Mouse (Mus musculus) CH12.LX (cell line): ENCODE measurements around the gene Ube2n. TPM values are rescaled to one million over a fixed set of nuclear protein-coding genes. Genes with fewer than 3 reads are reported as not detected.

Source experiments
- DNase-seq: peaks from one replicate; pipeline ENCODE4 v3.0.0-alpha.2; 2013; ENCODE audit errors: extremely low read depth
- H3K27ac ChIP-seq: 2 replicates; pipeline ENCODE4 v1.5.1; 2012; ENCODE audit warnings: low read depth, mild to moderate bottlenecking, control low read depth, moderate library complexity; ENCODE audit not compliant: insufficient read depth
- H3K27me3 ChIP-seq: replicated peaks from 2 replicates; pipeline ENCODE3; 2012; ENCODE audit warnings: inconsistent platforms
- H3K36me3 ChIP-seq, 2 experiments: replicated peaks in 1 of 2; 2 replicates each; pipeline versions ENCODE3 to v1.6.1; 2012; ENCODE audit warnings: inconsistent platforms in 1 of 2, low read length in 1 of 2, mild to moderate bottlenecking in 1 of 2, mixed read lengths in 1 of 2, moderate library complexity in 1 of 2; ENCODE audit not compliant: control insufficient read depth in 1 of 2, insufficient read depth in 1 of 2
- H3K4me1 ChIP-seq, 2 experiments: 2 replicates each; pipeline ENCODE4 v1.6.1; 2012; ENCODE audit warnings: inconsistent platforms in 1 of 2, moderate library complexity in 1 of 2; ENCODE audit not compliant: insufficient read depth in 2 of 2, control insufficient read depth in 1 of 2
- H3K4me2 ChIP-seq: 2 replicates; pipeline ENCODE4 v1.6.1; 2012; ENCODE audit warnings: low read depth, mild to moderate bottlenecking, control low read depth; ENCODE audit not compliant: poor library complexity, insufficient read depth, severe bottlenecking
- H3K4me3 ChIP-seq, 3 experiments: fragments of 150-350 bp in 1 of 3; sonication (generic) in 1 of 3; replicated peaks in 1 of 3; 2 replicates each; pipeline versions ENCODE3 to v1.5.1; 2011 to 2012; ENCODE audit warnings: low read depth in 2 of 3, low read length in 2 of 3, mild to moderate bottlenecking in 2 of 3, moderate library complexity in 2 of 3, control low read depth in 1 of 3, improper control_type of control experiment in 1 of 3, inconsistent platforms in 1 of 3, mixed read lengths in 1 of 3; ENCODE audit not compliant: poor library complexity in 1 of 3
- H3K79me2 ChIP-seq: replicated peaks from 2 replicates; pipeline ENCODE4 v1.6.1; 2012; ENCODE audit warnings: mild to moderate bottlenecking, moderate library complexity; ENCODE audit not compliant: control insufficient read depth, poor library complexity, insufficient read depth, severe bottlenecking; ENCODE audit errors: extremely low read depth
- H3K9ac ChIP-seq: 2 replicates; pipeline ENCODE4 v1.6.1; 2012; ENCODE audit warnings: low read depth, mild to moderate bottlenecking, control low read depth, moderate library complexity; ENCODE audit not compliant: insufficient read depth
- H3K9me3 ChIP-seq: replicated peaks from 2 replicates; pipeline ENCODE3; 2012; ENCODE audit warnings: low read length, inconsistent platforms, mixed read lengths
- CTCF ChIP-seq, 2 experiments: IDR thresholded peaks in 1 of 2; conservative IDR thresholded peaks in 1 of 2; 2 replicates each; pipeline ENCODE4 v1.5.1; 2011 to 2012; ENCODE audit warnings: low read depth in 2 of 2, low read length in 2 of 2, improper control_type of control experiment in 1 of 2, inconsistent platforms in 1 of 2, mild to moderate bottlenecking in 1 of 2, moderate library complexity in 1 of 2
- E2F4 ChIP-seq: IDR thresholded peaks from 2 replicates; pipeline ENCODE4 v1.6.1; 2011; ENCODE audit warnings: low read depth, low read length, improper control_type of control experiment; ENCODE audit not compliant: insufficient replicate concordance
- ELF1 ChIP-seq: IDR thresholded peaks from 2 replicates; pipeline ENCODE4 v1.6.1; 2014; ENCODE audit warnings: low read depth, mild to moderate bottlenecking, inconsistent platforms, low read length, improper control_type of control experiment
- EP300 ChIP-seq: IDR thresholded peaks from 2 replicates; pipeline ENCODE4 v1.6.1; 2011; ENCODE audit warnings: low read length, improper control_type of control experiment
- HCFC1 ChIP-seq: IDR thresholded peaks from 2 replicates; pipeline ENCODE4 v1.6.1; 2012; ENCODE audit warnings: low read depth, mild to moderate bottlenecking, inconsistent platforms, low read length, improper control_type of control experiment
- IRF4 ChIP-seq: IDR thresholded peaks from 2 replicates; pipeline ENCODE4 v1.6.1; 2014; ENCODE audit warnings: low read depth, mild to moderate bottlenecking, inconsistent platforms, low read length, improper control_type of control experiment
- JUND ChIP-seq: conservative IDR thresholded peaks from 2 replicates; pipeline ENCODE4 v1.6.1; 2011; ENCODE audit warnings: low read depth, low read length, improper control_type of control experiment
- MAFK ChIP-seq: IDR thresholded peaks from 2 replicates; pipeline ENCODE4 v1.6.1; 2011; ENCODE audit warnings: low read length, improper control_type of control experiment; ENCODE audit not compliant: insufficient replicate concordance
- MAZ ChIP-seq: IDR thresholded peaks from 2 replicates; pipeline ENCODE4 v1.6.1; 2012; ENCODE audit warnings: low read depth, mild to moderate bottlenecking, inconsistent platforms, low read length, improper control_type of control experiment, moderate library complexity
- MYC ChIP-seq: IDR thresholded peaks from 2 replicates; pipeline ENCODE4 v1.6.1; 2011; ENCODE audit warnings: low read depth, mild to moderate bottlenecking, improper control_type of control experiment, low read length
- NELFE ChIP-seq: IDR thresholded peaks from 2 replicates; pipeline ENCODE4 v1.6.1; 2011; ENCODE audit warnings: low read depth, low read length, improper control_type of control experiment
- PAX5 ChIP-seq: IDR thresholded peaks from 2 replicates; pipeline ENCODE4 v1.6.1; 2012; ENCODE audit warnings: low read length, inconsistent platforms, mixed read lengths
- POLR2AphosphoS2 ChIP-seq: IDR thresholded peaks from 2 replicates; pipeline ENCODE4 v1.6.1; 2011; ENCODE audit warnings: low read depth, low read length, improper control_type of control experiment
- RAD21 ChIP-seq: IDR thresholded peaks from 2 replicates; pipeline ENCODE4 v1.6.1; 2011; ENCODE audit warnings: low read depth, mild to moderate bottlenecking, low read length, improper control_type of control experiment, moderate library complexity
- SMC3 ChIP-seq: IDR thresholded peaks from 2 replicates; pipeline ENCODE4 v1.6.1; 2011; ENCODE audit warnings: low read depth, low read length, improper control_type of control experiment
- TBP ChIP-seq: conservative IDR thresholded peaks from 2 replicates; pipeline ENCODE4 v1.6.1; 2011; ENCODE audit warnings: low read depth, low read length, improper control_type of control experiment
- TCF12 ChIP-seq: IDR thresholded peaks from 2 replicates; pipeline ENCODE4 v1.6.1; 2014; ENCODE audit warnings: low read depth, mild to moderate bottlenecking, inconsistent platforms, low read length, improper control_type of control experiment
- USF2 ChIP-seq: conservative IDR thresholded peaks from 2 replicates; pipeline ENCODE4 v1.6.1; 2011; ENCODE audit warnings: low read depth, low read length, improper control_type of control experiment
- ZKSCAN1 ChIP-seq: IDR thresholded peaks from 2 replicates; pipeline ENCODE4 v1.6.1; 2012; ENCODE audit warnings: low read depth, inconsistent platforms, low read length, improper control_type of control experiment, borderline replicate concordance
- ZMIZ1 ChIP-seq: IDR thresholded peaks from 2 replicates; pipeline ENCODE4 v1.6.1; 2012; ENCODE audit warnings: low read depth, mild to moderate bottlenecking, inconsistent platforms, low read length, improper control_type of control experiment
- dilution Hi-C: fragments of 300-500 bp; cut with MboI; formaldehyde crosslinking; loops from 2 replicates; pipeline ENCODE4 v1.14.3; 2020; ENCODE audit warnings: low sequenced_read_pairs; ENCODE audit not compliant: extremely low pct_unique_long_range_greater_than_20kb, extremely low pct_ligation_motif_present
- in situ Hi-C: fragments of 300-500 bp; cut with MboI; formaldehyde crosslinking; loops from 3 replicates; pipeline ENCODE4 v1.14.3; 2019; ENCODE audit warnings: low sequenced_read_pairs, low pct_ligation_motif_present, low pct_unique_long_range_greater_than_20kb, mixed read lengths
- polyA plus RNA-seq: library from polyadenylated mRNA; unstranded; fragments of >175 nt; gene quantifications from 2 replicates; pipeline ENCODE4 v1.2.1, GENCODE M21; 2012; ENCODE audit warnings: low read depth; ENCODE audit not compliant: insufficient read length
- total RNA-seq, 2 experiments: library from RNA; depleted of rRNA; stranded (reverse); fragments of 300-350 nt in 1 of 2; fragments of >200 nt in 1 of 2; gene quantifications; 2 replicates each; pipeline ENCODE4 v1.2.3; 2012 to 2014

Ube2n gene
- total and polyA plus RNA-seq, 3 experiments = 71.9 to 265 (median 237) TPM

- in situ Hi-C loops (loop anchor here (25.0 kb wide), 1 partner anchor 485 kb away; no protein-coding TSS in a partner anchor), dilution Hi-C loops (no loop called here)
- H3K4me3 ChIP-seq = no peak overlapping the region
- H3K79me2 ChIP-seq = peaks cover 9% of the 10 kb centered on the region; the same call in 1 of the 2 replicates
- H3K9ac ChIP-seq = no peak overlapping the region
- H3K9me3 ChIP-seq = no peaks in the 10 kb centered on the region
- peaks cover 0 to 50% of the 10 kb centered on the region in 2 experiments; a peak in 3 of 4 replicates for H3K4me1 ChIP-seq
- peaks cover 6 to 70% of the 10 kb centered on the region in 2 experiments for H3K36me3 ChIP-seq
- H3K27me3 ChIP-seq = no peaks in the 10 kb centered on the region
- no peak for DNase-seq
- H3K27ac ChIP-seq = no peak overlapping the region
- no peak overlapping the region for H3K4me2 ChIP-seq
- TF ChIP-seq NELFE (no peak), MAFK (no peak), E2F4 (no peak), ZKSCAN1 (no peak), RAD21 (no peak), PAX5 (no peak), ELF1 (no peak), TCF12 (no peak), ZMIZ1 (no peak), POLR2AphosphoS2 (no peak)
- TF ChIP-seq, all 38 proteins: peak for 0
Measured at GRCm38 (mm10) chr10:95552326-95552725, 37.4 kb downstream of the Ube2n start.

- in situ Hi-C loops (loop anchor here (5.0 to 25.0 kb wide), 3 partner anchors 306 to 481 kb away; no protein-coding TSS in a partner anchor), dilution Hi-C loops (no loop called here)
- H3K9ac ChIP-seq = no peak overlapping the region
- no peaks in the 10 kb centered on the region for H3K27me3 ChIP-seq
- no peak overlapping the region for H3K4me3 ChIP-seq
- H3K36me3 ChIP-seq = peaks cover 6 to 70% of the 10 kb centered on the region in 2 experiments
- H3K79me2 ChIP-seq = peaks cover 26% of the 10 kb centered on the region
- H3K4me1 ChIP-seq = peaks cover 4 to 36% of the 10 kb centered on the region in 2 experiments
- no peak overlapping the region for H3K4me2 ChIP-seq
- no peak overlapping the region for H3K27ac ChIP-seq
- no peaks in the 10 kb centered on the region for H3K9me3 ChIP-seq
- DNase-seq = no peak
- TF ChIP-seq HCFC1 (no peak), E2F4 (no peak), EP300 (no peak), JUND (no peak), CTCF (conservative IDR thresholded peaks at IDR 0.05 in 1 of 2, IDR thresholded peaks at IDR 0.05 in 1 of 2; ENCODE audit: low read depth in 2 of 2, low read length in 2 of 2) (no peak), MAZ (no peak), POLR2AphosphoS2 (no peak), MYC (no peak), TBP (no peak), USF2 (no peak), SMC3 (no peak), IRF4 (no peak)
Measured at GRCm38 (mm10) chr10:95555866-95556265, 40.9 kb downstream of the Ube2n start.
